Mouse (Mus musculus): Measurements from ENCODE around the gene Bmpr1b. TPM values are rescaled to one million over a fixed set of nuclear protein-coding genes. Genes with fewer than 3 reads are reported as not detected.
A peak's percentile ranks its signal among the peaks of the same experiment; 100 is the strongest.

Bmpr1b gene
- polyA plus RNA-seq, 1 experiment from 2014 or later, result 8.9 TPM

DNA sequence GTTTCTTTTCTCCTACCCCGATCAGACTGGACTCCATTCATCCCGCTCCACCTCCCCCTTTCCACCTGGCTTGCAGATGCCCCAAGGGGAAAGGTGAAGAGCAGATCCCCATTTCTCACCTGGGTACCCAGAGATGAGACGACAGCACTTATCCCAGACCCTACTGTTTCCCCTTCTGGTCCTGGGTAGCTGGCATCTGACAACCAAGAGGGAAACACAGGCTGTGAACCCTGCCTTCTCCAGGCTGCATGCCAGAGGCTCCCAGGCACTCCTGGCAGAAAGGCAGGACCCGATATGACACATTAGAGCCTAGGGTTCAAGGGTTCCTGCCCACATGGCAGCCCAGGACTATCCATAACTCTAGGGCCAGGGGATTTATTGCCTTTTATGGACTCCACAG lies 56.0 kb downstream of the Bmpr1b start:
- no peak overlapping the region for H3K27ac ChIP-seq
- no peak for ATAC-seq (ENCODE audit: insufficient number of reproducible peaks, low FRiP score, low TSS enrichment, low read depth)
- WGBS, result 58% methylated on average over 4 of the region's 4 CpGs
- no peak overlapping the region for H3K4me2 ChIP-seq
- no peaks in the 10 kb centered on the region for H3K36me3 ChIP-seq
- 0 out of 2 replicates have a peak, but pooled peaks cover 6% of the 10 kb centered on the region for H3K27me3 ChIP-seq
- H3K9ac ChIP-seq, result no peak overlapping the region
- peaks cover 18% of the 10 kb centered on the region for H3K4me1 ChIP-seq
- no peaks in the 10 kb centered on the region for H3K9me3 ChIP-seq
- H3K4me3 ChIP-seq, result no peak overlapping the region

- 69% methylated on average over 6 of the region's 6 CpGs for WGBS
- H3K4me2 ChIP-seq, result no peak overlapping the region
- no peak overlapping the region for H3K9ac ChIP-seq
- H3K27me3 ChIP-seq, result no peaks in the 10 kb centered on the region
- H3K4me1 ChIP-seq, result no peaks in the 10 kb centered on the region
- ATAC-seq (ENCODE audit: insufficient number of reproducible peaks, low FRiP score, low TSS enrichment, low read depth), result no peak
- H3K9me3 ChIP-seq, result no peaks in the 10 kb centered on the region
- no peak overlapping the region for H3K4me3 ChIP-seq
- H3K36me3 ChIP-seq, result no peaks in the 10 kb centered on the region
- no peak overlapping the region for H3K27ac ChIP-seq
Measured at GRCm38 (mm10) chr3:142106227-142106626, 63.0 kb downstream of the Bmpr1b start.

DNA sequence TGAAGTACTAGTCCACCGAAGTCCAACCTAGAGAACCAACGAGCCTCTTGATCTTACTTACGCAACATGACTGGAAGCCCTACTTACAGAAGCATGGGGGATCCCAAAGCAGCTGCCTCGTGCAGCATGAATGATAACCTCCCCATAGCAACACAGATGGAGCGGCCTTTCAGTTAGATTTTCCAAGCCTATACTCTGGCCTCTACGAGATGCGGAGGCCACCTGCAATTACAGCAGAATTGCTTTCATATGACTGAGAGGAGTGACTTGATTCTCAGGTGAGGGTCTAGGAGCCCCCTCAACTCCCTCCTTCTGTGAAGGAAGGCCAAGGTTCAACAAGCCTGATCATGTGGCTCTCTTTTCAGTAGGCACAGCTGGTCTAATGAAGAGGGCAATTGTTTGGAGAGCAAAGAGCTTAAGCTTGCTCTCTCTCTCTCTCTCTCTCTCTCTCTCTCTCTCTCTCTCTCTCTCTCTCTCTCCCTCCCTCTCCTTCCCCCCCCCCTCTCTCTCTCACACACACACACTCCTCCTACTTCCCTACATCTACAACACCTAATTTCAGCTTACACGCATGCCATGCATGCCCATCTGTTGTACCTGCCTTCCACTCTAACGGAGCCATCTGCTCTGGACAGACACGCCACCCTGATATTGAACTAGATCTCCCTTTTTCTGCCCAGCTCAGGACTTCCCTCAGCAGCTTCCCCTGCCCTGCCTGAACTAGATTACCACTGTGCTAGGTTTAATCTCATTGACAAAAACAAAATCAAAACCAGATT lies 65.0 kb downstream of the Bmpr1b start:
- H3K4me2 ChIP-seq, result no peak overlapping the region
- ATAC-seq (ENCODE audit: insufficient number of reproducible peaks, low FRiP score, low TSS enrichment, low read depth), result no peak
- H3K9me3 ChIP-seq, result no peaks in the 10 kb centered on the region
- no peaks in the 10 kb centered on the region for H3K36me3 ChIP-seq
- no peaks in the 10 kb centered on the region for H3K4me1 ChIP-seq
- H3K4me3 ChIP-seq, result no peak overlapping the region
- H3K9ac ChIP-seq, result no peak overlapping the region
- H3K27ac ChIP-seq, result no peak overlapping the region
- H3K27me3 ChIP-seq, result no peaks in the 10 kb centered on the region
- 84% methylated on average over 10 of the region's 10 CpGs for WGBS

GRCm38 (mm10) chr3:142103622-142104021 lies 65.6 kb downstream of the Bmpr1b start:
- Histone ChIP-seq H3K4me3 (no peak overlapping the region), H3K9ac (no peak overlapping the region), H3K4me1 (no peaks in the 10 kb centered on the region), H3K4me2 (no peak overlapping the region), H3K27me3 (no peaks in the 10 kb centered on the region), H3K36me3 (no peaks in the 10 kb centered on the region), H3K9me3 (no peaks in the 10 kb centered on the region), H3K27ac (no peak overlapping the region)
- 89% methylated on average over 4 of the region's 4 CpGs for WGBS
- no peak for ATAC-seq (ENCODE audit: insufficient number of reproducible peaks, low FRiP score, low TSS enrichment, low read depth)

- no peak overlapping the region for H3K9ac ChIP-seq
- 3% methylated on average over 2 of the region's 2 CpGs for WGBS
- H3K4me2 ChIP-seq, result no peak overlapping the region
- H3K4me3 ChIP-seq, result no peak overlapping the region
- no peak overlapping the region for H3K27ac ChIP-seq
- ATAC-seq (ENCODE audit: insufficient number of reproducible peaks, low FRiP score, low TSS enrichment, low read depth), result no peak
- H3K9me3 ChIP-seq, result no peaks in the 10 kb centered on the region
- no peaks in the 10 kb centered on the region for H3K36me3 ChIP-seq
- H3K4me1 ChIP-seq, result no peaks in the 10 kb centered on the region
- no peaks in the 10 kb centered on the region for H3K27me3 ChIP-seq
Measured at GRCm38 (mm10) chr3:142099151-142099550, 70.1 kb downstream of the Bmpr1b start.

DNA sequence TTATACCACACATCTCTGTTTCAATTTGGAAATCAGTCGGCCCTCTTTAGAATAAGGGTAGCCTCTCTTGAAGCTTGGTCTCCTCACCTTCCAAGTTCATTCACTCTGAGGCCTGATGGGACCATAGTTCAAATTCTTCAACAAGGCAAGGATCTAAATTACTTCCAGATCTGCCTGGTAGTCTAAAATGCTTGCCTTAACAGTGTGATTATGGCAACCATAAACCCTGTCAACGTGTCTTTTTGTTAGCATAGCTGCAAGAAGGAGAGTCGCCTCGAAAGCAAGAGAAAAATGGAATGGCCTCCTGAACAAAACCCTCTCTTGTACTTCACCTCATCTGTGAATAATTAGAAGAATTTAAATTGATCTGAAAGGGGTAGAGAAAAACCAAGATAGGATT lies 75.2 kb downstream of the Bmpr1b start:
- Histone ChIP-seq H3K4me3 (no peak overlapping the region), H3K27me3 (no peaks in the 10 kb centered on the region; the same call in 1 of the 2 replicates), H3K4me1 (no peaks in the 10 kb centered on the region), H3K9me3 (no peaks in the 10 kb centered on the region), H3K27ac (no peak overlapping the region), H3K36me3 (no peaks in the 10 kb centered on the region), H3K4me2 (no peak overlapping the region), H3K9ac (no peak overlapping the region)
- WGBS, result 53% methylated on average over 4 of the region's 4 CpGs
- no peak for ATAC-seq (ENCODE audit: insufficient number of reproducible peaks, low FRiP score, low TSS enrichment, low read depth)

DNA sequence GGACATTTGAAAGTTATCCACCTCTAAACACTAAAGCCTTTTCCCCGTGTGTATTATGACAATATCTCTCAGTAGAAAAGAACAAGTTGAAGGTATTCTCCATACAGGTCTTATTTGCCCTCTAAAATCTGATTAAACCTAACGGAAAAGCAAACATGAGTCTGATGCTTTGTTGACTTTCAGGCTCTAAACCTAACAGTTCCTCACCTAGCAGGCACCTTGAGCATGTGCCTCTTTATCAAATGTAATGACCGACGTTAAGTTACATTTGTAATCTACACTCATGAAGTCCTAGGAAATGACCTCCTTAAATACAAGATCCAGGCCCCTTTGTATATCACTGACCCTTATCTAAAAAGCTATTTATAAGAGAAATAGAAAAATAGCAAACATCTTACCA lies 79.5 kb downstream of the Bmpr1b start:
- Histone ChIP-seq H3K4me3 (no peak overlapping the region), H3K4me1 (peaks cover 2% of the 10 kb centered on the region; the same call in 1 of the 2 replicates), H3K36me3 (no peaks in the 10 kb centered on the region), H3K27me3 (no peaks in the 10 kb centered on the region; the same call in 1 of the 2 replicates), H3K9me3 (no peaks in the 10 kb centered on the region), H3K4me2 (no peak overlapping the region), H3K9ac (no peak overlapping the region), H3K27ac (no peak overlapping the region)
- WGBS, result 87% methylated on average over 4 of the region's 4 CpGs
- no peak for ATAC-seq (ENCODE audit: insufficient number of reproducible peaks, low FRiP score, low TSS enrichment, low read depth)

DNA sequence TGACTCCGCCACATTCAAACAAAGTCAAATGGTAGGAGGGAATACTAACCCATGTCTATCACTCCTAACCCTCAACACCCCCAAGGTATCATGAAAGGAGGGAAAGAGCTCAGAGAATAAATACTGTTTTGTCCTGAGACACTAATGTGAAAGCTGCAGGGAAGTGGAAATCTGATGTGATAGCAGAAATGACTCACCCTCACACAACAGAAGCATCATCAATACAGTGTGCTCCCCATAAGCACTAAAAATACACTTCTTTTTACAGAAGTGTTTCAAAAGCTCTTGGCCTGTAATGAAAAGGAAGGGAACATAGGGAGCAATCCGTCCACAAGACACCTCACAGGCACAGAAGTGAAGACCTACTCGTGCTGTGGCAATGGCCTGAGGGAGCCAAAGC lies 83.3 kb downstream of the Bmpr1b start:
- Histone ChIP-seq H3K4me1 (peaks cover 2% of the 10 kb centered on the region; the same call in 1 of the 2 replicates), H3K9me3 (no peaks in the 10 kb centered on the region), H3K9ac (no peak overlapping the region), H3K27me3 (no peaks in the 10 kb centered on the region), H3K4me3 (no peak overlapping the region), H3K36me3 (no peaks in the 10 kb centered on the region), H3K27ac (no peak overlapping the region), H3K4me2 (no peak overlapping the region)
- no peak for ATAC-seq (ENCODE audit: insufficient number of reproducible peaks, low FRiP score, low TSS enrichment, low read depth)
- 58% methylated on average over 3 of the region's 3 CpGs for WGBS

GRCm38 (mm10) chr3:142084091-142084490 lies 85.1 kb downstream of the Bmpr1b start:
- 16% methylated on average over 1 of the region's 1 CpGs for WGBS

DNA sequence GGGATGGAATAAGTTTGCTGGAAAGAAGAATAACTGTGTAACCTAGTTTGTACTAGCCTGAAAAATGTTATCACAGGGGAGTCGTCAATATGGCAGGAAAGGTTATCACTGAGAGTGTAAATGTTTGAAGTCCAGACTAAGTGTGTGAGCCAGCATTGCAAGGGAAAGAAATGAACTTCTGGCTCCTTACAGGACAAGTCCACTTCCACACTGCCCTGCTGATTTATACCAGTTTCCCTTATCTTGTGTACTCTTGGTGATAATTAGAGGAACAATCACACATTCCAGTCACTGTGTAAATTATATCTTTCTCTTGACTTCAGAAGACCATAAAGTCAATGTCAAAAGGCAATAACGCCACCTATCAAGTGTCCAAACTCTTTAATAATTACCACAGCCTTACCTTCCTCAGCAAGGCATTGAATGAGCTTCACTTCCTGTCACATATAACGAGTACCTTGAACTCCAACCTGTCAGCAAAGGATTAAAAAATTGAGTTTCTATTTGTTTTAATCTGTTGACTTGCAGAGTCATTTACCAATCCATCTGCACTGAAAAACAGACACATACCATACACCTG lies 91.4 kb downstream of the Bmpr1b start:
- H3K36me3 ChIP-seq, result no peaks in the 10 kb centered on the region
- no peak overlapping the region for H3K4me3 ChIP-seq
- H3K4me1 ChIP-seq, result no peaks in the 10 kb centered on the region
- H3K27ac ChIP-seq, result no peak overlapping the region
- 53% methylated on average over 3 of the region's 3 CpGs for WGBS
- no peak for ATAC-seq (ENCODE audit: insufficient number of reproducible peaks, low FRiP score, low TSS enrichment, low read depth)
- no peaks in the 10 kb centered on the region for H3K27me3 ChIP-seq
- H3K9me3 ChIP-seq, result no peaks in the 10 kb centered on the region
- H3K9ac ChIP-seq, result no peak overlapping the region
- no peak overlapping the region for H3K4me2 ChIP-seq

More at GRCm38 (mm10) chr3:142084091-142084490, 85.1 kb downstream of the Bmpr1b start:
- H3K36me3 ChIP-seq, result no peaks in the 10 kb centered on the region
- no peak for ATAC-seq (ENCODE audit: insufficient number of reproducible peaks, low FRiP score, low TSS enrichment, low read depth)
- H3K4me3 ChIP-seq, result no peak overlapping the region
- H3K9me3 ChIP-seq, result no peaks in the 10 kb centered on the region
- H3K9ac ChIP-seq, result no peak overlapping the region
- H3K4me1 ChIP-seq, result peaks cover 2% of the 10 kb centered on the region; the same call in 1 of the 2 replicates
- H3K27me3 ChIP-seq, result no peaks in the 10 kb centered on the region
- no peak overlapping the region for H3K27ac ChIP-seq
- H3K4me2 ChIP-seq, result no peak overlapping the region

DNA sequence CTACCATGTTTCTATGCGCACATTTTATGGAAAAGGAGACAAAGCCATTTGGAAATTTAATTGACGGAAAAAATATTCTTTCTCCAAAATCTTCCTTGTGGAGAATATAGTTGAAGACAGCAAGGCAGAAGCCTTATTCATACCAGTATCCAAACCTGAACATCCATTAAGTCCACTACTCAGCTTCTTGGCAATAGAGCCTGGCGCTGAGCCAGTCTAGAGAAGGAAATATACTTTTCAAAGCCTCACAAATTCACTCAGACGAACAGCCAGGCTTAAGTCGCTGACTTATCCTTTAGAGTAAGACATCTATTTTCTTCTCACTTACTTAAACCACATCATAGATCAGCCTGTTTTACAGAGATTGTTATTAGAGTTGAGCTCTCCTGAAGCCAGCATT lies 97.6 kb downstream of the Bmpr1b start:
- Histone ChIP-seq H3K9ac (no peak overlapping the region), H3K36me3 (no peaks in the 10 kb centered on the region), H3K27me3 (no peaks in the 10 kb centered on the region), H3K4me3 (no peak overlapping the region), H3K4me1 (0 out of 2 replicates have a peak, but pooled peaks cover 6% of the 10 kb centered on the region), H3K4me2 (no peak overlapping the region), H3K27ac (no peak overlapping the region), H3K9me3 (no peaks in the 10 kb centered on the region)
- 69% methylated on average over 5 of the region's 5 CpGs for WGBS
- ATAC-seq (ENCODE audit: insufficient number of reproducible peaks, low FRiP score, low TSS enrichment, low read depth), result no peak

- no peaks in the 10 kb centered on the region for H3K9me3 ChIP-seq
- H3K4me3 ChIP-seq, result no peak overlapping the region
- H3K27ac ChIP-seq, result no peak overlapping the region
- H3K9ac ChIP-seq, result no peak overlapping the region
- ATAC-seq (ENCODE audit: insufficient number of reproducible peaks, low FRiP score, low TSS enrichment, low read depth), result 0 out of 2 replicates have a peak, but pooled peaks have one; percentile 35
- peaks cover 14% of the 10 kb centered on the region for H3K4me1 ChIP-seq
- 58% methylated on average over 1 of the region's 1 CpGs for WGBS
- no peak overlapping the region for H3K4me2 ChIP-seq
- no peaks in the 10 kb centered on the region for H3K36me3 ChIP-seq
- H3K27me3 ChIP-seq, result no peaks in the 10 kb centered on the region
Measured at GRCm38 (mm10) chr3:142066792-142067346, 102.4 kb downstream of the Bmpr1b start.

All from limb, embryonic 15.5 days (tissue).